Mouse (Mus musculus): ENCODE results near the gene Rap1gap. TPM values are rescaled to one million over a fixed set of nuclear protein-coding genes. Genes with fewer than 3 reads are reported as not detected.

Rap1gap gene
- total RNA-seq, 1 experiment from 2014 or later: 0.47 TPM

DNA sequence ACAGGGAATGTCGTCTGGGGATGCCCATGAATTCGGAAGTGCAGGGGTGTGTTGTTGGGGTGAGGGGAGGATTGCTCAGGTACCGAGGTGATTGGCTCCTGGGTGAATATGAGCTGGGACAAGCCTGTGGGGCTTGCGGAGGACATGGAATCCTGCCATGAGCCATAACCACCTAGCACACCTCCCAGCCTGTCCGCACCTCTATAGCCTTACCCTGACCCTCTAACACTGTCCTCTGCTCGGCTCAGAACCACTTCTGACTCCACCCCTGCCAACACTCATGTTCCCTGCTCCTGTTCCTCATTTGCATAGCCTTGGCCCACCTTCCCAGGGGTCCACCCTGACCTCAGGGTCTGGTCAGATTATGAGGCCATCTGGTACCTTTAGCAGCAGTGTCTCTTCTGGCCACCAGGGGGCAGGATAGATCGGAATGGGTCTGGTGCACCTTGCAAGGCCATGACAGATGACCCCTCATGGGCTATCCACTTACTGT lies 18.5 kb downstream of the Rap1gap start:
- ATAC-seq (ENCODE audit: extremely low read depth, insufficient number of reproducible peaks, low FRiP score, poor library complexity, severe bottlenecking): no peak

- no peak for ATAC-seq (ENCODE audit: extremely low read depth, insufficient number of reproducible peaks, low FRiP score, poor library complexity, severe bottlenecking)
Measured at GRCm38 (mm10) chr4:137684830-137685343, 20.4 kb downstream of the Rap1gap start.

GRCm38 (mm10) chr4:137686303-137686702 lies 21.8 kb downstream of the Rap1gap start:
- no peak for ATAC-seq (ENCODE audit: extremely low read depth, insufficient number of reproducible peaks, low FRiP score, poor library complexity, severe bottlenecking)

DNA sequence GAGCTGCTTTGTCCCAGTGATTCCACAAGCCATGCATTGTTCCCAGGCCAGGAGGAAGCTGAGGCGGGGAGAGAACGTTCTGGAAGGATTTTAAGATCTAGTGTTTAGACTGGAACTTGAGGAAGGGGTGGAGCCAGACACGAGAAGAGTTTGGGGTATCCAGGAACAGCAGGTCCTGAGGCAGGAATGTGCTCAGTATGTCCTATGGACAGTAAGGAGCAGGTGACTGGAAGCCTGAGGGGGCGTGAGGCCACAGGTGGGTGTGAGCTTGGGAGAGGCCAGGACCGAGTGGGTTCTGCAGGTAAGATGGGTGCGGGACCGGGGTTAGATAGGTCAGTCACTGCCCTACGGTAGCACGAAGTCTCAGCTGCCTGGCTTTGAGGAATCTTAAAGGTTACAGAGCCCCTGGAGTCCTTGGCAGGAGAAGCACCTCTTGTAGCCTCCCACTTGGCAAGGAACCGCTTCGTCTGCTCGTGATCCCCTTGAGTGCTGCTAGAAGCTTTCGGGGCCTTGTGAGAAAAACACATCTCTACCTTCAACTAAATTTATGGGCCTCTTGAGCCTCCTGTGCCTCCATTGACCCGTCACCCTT lies 22.8 kb downstream of the Rap1gap start:
- no peak for ATAC-seq (ENCODE audit: extremely low read depth, insufficient number of reproducible peaks, low FRiP score, poor library complexity, severe bottlenecking)

GRCm38 (mm10) chr4:137692107-137692902 lies 27.8 kb downstream of the Rap1gap start:
- no peak for ATAC-seq (ENCODE audit: extremely low read depth, insufficient number of reproducible peaks, low FRiP score, poor library complexity, severe bottlenecking)

- ATAC-seq (ENCODE audit: extremely low read depth, insufficient number of reproducible peaks, low FRiP score, poor library complexity, severe bottlenecking): no peak
Measured at GRCm38 (mm10) chr4:137695300-137695699, 30.8 kb downstream of the Rap1gap start.

- ATAC-seq (ENCODE audit: extremely low read depth, insufficient number of reproducible peaks, low FRiP score, poor library complexity, severe bottlenecking): no peak
Measured at GRCm38 (mm10) chr4:137695900-137696299, 31.4 kb downstream of the Rap1gap start.

DNA sequence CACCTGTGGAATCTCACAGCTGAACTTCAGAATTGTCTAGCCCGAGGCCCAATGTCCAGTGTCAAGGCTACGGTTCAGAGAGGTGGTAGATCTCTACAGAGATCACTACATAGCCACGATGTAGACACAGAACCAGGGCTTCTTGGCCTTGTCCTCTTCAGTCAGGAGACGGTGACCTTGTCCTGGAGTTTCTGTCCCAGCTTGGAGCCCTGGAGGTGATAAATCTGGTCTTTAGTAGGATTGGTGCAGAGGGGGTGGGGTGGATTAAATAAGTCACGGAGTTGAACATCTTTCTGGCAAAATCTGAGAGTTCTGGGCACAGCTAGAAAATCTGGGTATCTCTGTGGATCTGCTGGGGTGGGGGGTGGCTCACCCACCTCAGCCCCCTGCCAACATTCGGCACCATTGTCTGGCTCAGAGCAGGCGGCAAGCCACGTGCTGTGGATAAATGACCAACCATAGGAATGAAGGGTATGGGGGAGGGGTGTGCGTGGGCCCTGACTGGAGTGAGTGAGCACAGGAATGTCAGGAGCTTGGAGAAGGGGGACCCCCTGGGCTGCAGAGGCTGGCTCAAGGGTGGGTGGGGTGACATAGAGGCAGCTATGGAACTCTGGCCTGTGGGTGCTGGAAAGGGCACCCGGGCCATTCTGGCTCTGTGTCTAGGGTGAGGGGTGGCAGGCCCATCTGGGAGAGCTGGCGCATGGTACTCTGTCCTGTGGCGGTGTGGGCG lies 32.8 kb downstream of the Rap1gap start:
- no peak for ATAC-seq (ENCODE audit: extremely low read depth, insufficient number of reproducible peaks, low FRiP score, poor library complexity, severe bottlenecking)

GRCm38 (mm10) chr4:137698076-137698985 lies 33.8 kb downstream of the Rap1gap start:
- no peak for ATAC-seq (ENCODE audit: extremely low read depth, insufficient number of reproducible peaks, low FRiP score, poor library complexity, severe bottlenecking)

- no peak for ATAC-seq (ENCODE audit: extremely low read depth, insufficient number of reproducible peaks, low FRiP score, poor library complexity, severe bottlenecking)
Measured at GRCm38 (mm10) chr4:137699264-137700211, 35.0 kb downstream of the Rap1gap start.

- no peak for ATAC-seq (ENCODE audit: extremely low read depth, insufficient number of reproducible peaks, low FRiP score, poor library complexity, severe bottlenecking)
Measured at GRCm38 (mm10) chr4:137700960-137701359, 36.4 kb downstream of the Rap1gap start.

DNA sequence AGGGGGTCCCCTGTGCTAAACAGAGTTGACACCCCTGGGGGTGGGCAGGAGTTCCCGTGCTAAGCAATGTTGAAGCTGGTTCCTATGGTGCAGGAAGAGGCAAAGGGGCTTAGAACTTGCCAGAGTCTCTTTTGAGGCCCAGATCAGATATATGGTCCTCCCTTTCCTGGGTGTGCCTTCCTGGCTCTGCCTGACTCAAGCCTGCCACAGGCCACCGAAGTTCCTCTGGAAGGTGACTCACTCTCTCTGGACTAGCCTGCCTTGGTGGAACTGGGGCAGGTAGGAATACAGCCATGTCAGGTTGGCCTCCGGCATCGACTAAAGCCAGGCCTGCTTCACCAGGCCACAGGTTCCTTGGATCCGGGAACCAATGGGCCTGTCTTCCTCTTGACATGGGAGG lies 38.6 kb downstream of the Rap1gap start:
- no peak for ATAC-seq (ENCODE audit: extremely low read depth, insufficient number of reproducible peaks, low FRiP score, poor library complexity, severe bottlenecking)

- no peak for ATAC-seq (ENCODE audit: extremely low read depth, insufficient number of reproducible peaks, low FRiP score, poor library complexity, severe bottlenecking)
Measured at GRCm38 (mm10) chr4:137704561-137704960, 40.0 kb downstream of the Rap1gap start.

GRCm38 (mm10) chr4:137705379-137705778 lies 40.9 kb downstream of the Rap1gap start:
- no peak for ATAC-seq (ENCODE audit: extremely low read depth, insufficient number of reproducible peaks, low FRiP score, poor library complexity, severe bottlenecking)

- ATAC-seq (ENCODE audit: extremely low read depth, insufficient number of reproducible peaks, low FRiP score, poor library complexity, severe bottlenecking): no peak
Measured at GRCm38 (mm10) chr4:137706510-137706909, 42.0 kb downstream of the Rap1gap start.

- no peak for ATAC-seq (ENCODE audit: extremely low read depth, insufficient number of reproducible peaks, low FRiP score, poor library complexity, severe bottlenecking)
Measured at GRCm38 (mm10) chr4:137707216-137707990, 42.9 kb downstream of the Rap1gap start.

- ATAC-seq (ENCODE audit: extremely low read depth, insufficient number of reproducible peaks, low FRiP score, poor library complexity, severe bottlenecking): no peak
Measured at GRCm38 (mm10) chr4:137712963-137713362, 48.4 kb downstream of the Rap1gap start.
